Mouse (Mus musculus) lung, embryonic 14.5 days (tissue): Measurements from ENCODE around the gene Gadd45b. TPM values are rescaled to one million over a fixed set of nuclear protein-coding genes. Genes with fewer than 3 reads are reported as not detected.

Experiments used
- ATAC-seq: fragments of 200-750 bp; cut with Nextera tagmentation; 2 replicates; pipeline ENCODE4 v1.8.0; 2017; ENCODE audit warnings: mild to moderate bottlenecking, moderate TSS enrichment, moderate library complexity; ENCODE audit not compliant: insufficient read depth
- DNase-seq: peaks from one replicate; pipeline ENCODE4 v3.0.0-alpha.2; 2015
- H3K27ac ChIP-seq: fragments of 300-500 bp; sonication (generic); 2 replicates; pipeline ENCODE4 v1.5.1; 2014; ENCODE audit warnings: low read depth, mild to moderate bottlenecking, moderate library complexity
- H3K27me3 ChIP-seq: fragments of 300-500 bp; sonication (generic); 2 replicates; pipeline ENCODE4 v1.6.1; 2014; ENCODE audit warnings: low read length, control low read depth; ENCODE audit not compliant: insufficient read depth
- H3K36me3 ChIP-seq: fragments of 300-500 bp; sonication (generic); 2 replicates; pipeline ENCODE4 v1.6.1; 2014; ENCODE audit warnings: control low read depth; ENCODE audit not compliant: insufficient read depth
- H3K4me1 ChIP-seq: fragments of 300-500 bp; sonication (generic); 2 replicates; pipeline ENCODE4 v1.6.1; 2014; ENCODE audit warnings: antibody characterized with exemption, control low read depth; ENCODE audit not compliant: insufficient read depth
- H3K4me2 ChIP-seq: fragments of 300-500 bp; sonication (generic); 2 replicates; pipeline ENCODE4 v1.6.1; 2014; ENCODE audit warnings: mild to moderate bottlenecking
- H3K4me3 ChIP-seq: fragments of 300-500 bp; sonication (generic); 2 replicates; pipeline ENCODE4 v1.5.1; 2014; ENCODE audit warnings: low read depth, low read length
- H3K9ac ChIP-seq: fragments of 300-500 bp; sonication (generic); 2 replicates; pipeline ENCODE4 v1.6.1; 2014
- H3K9me3 ChIP-seq: fragments of 300-500 bp; sonication (generic); 2 replicates; pipeline ENCODE4 v1.6.1; 2016; ENCODE audit warnings: low read depth, low read length, control low read depth
- CTCF ChIP-seq: IDR thresholded peaks from 2 replicates; pipeline ENCODE4 v1.5.1; 2016; ENCODE audit warnings: antibody characterized with exemption, low read depth
- WGBS: fragments of 180-500 bp; shearing (Covaris S2); extraction: QIAGEN DNeasy Blood & Tissue Kit; methylation state at CpG from one replicate; pipeline ENCODE4 v1.1.7; 2014; 5-methylcytosine and 5-hydroxymethylcytosine counted together
- polyA plus RNA-seq: library from polyadenylated mRNA; unstranded; fragments of >200 nt; fragmentation: Nextera tagmentation; extraction: Ambion mirVana; gene quantifications from 2 replicates; pipeline ENCODE4 v1.2.1, GENCODE M21; 2014

Gene Gadd45b
- polyA plus RNA-seq, 1 experiment from 2014 or later = 18.3 TPM

DNA sequence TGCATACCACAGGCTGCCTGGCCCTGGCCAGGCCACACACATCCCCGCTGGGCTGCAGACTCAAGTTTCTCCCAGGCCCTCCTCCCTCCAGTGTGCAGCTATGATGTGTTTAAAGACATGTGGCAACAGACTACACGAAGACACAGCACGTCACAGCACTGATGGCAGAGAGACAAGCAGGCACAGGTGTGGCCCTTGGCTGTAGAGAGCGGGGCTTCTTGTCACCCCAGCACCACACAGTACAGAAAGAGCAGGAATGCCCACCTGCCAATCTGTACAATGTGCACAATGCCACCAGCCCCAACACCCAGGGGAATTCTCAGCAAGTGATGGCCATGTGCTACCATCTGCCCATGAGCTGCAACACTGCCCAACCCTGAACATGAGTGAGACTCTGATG is 18.5 kb upstream of the Gadd45b start:
- no peak overlapping the region for H3K27ac ChIP-seq
- ATAC-seq = no peak
- no peaks in the 10 kb centered on the region for H3K4me1 ChIP-seq
- no peaks in the 10 kb centered on the region for H3K27me3 ChIP-seq
- DNase-seq = no peak
- no peak overlapping the region for H3K9ac ChIP-seq
- H3K9me3 ChIP-seq = no peaks in the 10 kb centered on the region
- 87% methylated on average over 4 of the region's 4 CpGs for WGBS
- H3K36me3 ChIP-seq = peaks cover 77% of the 10 kb centered on the region
- no peak overlapping the region for H3K4me2 ChIP-seq
- H3K4me3 ChIP-seq = no peak overlapping the region
- TF ChIP-seq CTCF = no peak

DNA sequence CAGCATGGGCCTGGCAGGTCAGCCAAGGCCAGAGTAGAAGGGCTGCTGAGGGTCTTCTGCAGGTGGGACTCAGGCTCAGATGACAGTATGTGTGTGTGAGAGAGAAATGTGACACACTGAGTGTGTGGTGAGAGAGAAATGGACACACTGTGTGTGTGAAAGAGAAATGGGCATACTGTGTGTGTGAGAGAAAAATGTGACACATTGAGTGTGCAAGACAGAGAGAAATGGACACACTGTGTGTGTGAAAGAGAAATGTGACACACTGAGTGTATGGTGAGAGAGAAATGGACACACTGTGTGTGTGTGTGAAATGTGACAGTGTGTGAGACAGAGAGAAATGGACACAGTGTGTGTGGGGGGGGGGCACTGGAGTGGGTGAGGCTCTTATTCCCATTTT is 18.0 kb upstream of the Gadd45b start:
- Histone ChIP-seq H3K27ac (no peak overlapping the region), H3K4me1 (no peaks in the 10 kb centered on the region), H3K9me3 (no peaks in the 10 kb centered on the region), H3K4me2 (no peak overlapping the region), H3K36me3 (peaks cover 76% of the 10 kb centered on the region), H3K27me3 (no peaks in the 10 kb centered on the region), H3K9ac (no peak overlapping the region), H3K4me3 (no peak overlapping the region)
- no peak for DNase-seq
- no peak for TF ChIP-seq CTCF
- no peak for ATAC-seq

DNA sequence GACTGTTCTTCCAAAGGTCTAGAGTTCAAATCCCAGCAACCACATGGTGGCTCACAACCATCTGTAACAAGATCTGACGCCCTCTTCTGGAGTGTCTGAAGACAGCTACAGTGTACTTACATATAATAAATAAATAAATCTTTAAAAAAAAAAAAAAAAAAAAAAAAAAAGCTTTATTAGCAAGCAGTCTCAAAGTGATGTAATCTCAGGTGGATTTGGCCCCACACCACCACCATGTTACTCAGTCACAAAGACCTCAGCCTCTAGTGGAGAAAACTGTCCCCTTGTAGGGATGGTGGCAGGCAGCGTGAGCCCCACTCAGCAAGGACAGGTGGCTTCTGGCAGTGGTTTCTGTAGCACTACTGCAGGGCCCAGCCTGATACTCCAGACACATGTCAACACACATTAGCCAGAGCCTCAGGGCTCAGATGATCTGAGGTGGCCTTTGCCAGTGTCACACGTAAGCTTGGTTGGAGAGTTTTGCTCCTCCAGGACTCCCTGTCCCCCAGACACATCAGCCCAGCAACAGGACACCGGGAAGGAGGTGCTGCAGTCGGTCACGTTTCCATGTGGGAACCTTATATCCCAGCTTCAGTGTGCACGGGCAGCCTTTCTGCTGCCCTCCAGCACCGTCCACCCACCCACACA is 16.4 kb upstream of the Gadd45b start:
- 86% methylated on average over 7 of the region's 8 CpGs for WGBS
- Histone ChIP-seq H3K9ac (no peak overlapping the region), H3K36me3 (peaks cover 61% of the 10 kb centered on the region), H3K27me3 (no peaks in the 10 kb centered on the region), H3K4me2 (no peak overlapping the region), H3K9me3 (no peaks in the 10 kb centered on the region), H3K4me1 (no peaks in the 10 kb centered on the region), H3K4me3 (no peak overlapping the region), H3K27ac (no peak overlapping the region)
- TF ChIP-seq CTCF = no peak
- DNase-seq (no peak), ATAC-seq (no peak)

DNA sequence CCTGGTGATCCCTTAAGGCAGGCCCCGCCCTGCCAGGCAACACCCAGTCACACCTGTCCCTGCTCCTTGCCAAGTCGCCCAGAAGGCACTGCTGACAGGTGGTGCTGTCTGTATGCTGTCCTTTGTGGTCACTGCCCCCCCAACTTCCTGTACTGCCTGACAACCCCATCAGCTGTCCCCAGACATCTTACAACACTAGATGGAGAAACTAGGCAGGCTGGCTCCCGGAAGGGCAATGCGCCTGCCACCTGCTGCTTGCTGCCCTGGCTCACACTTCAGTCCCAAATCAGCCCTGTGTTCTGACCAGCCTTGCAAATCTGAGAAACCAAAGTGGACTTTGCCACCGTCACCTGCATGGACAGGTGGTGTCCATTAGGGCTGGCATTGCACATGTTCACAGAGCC is 15.6 kb upstream of the Gadd45b start:
- Histone ChIP-seq H3K4me2 (no peak overlapping the region), H3K4me3 (no peak overlapping the region), H3K4me1 (no peaks in the 10 kb centered on the region), H3K27me3 (no peaks in the 10 kb centered on the region), H3K9ac (no peak overlapping the region), H3K9me3 (no peaks in the 10 kb centered on the region), H3K36me3 (peaks cover 53% of the 10 kb centered on the region), H3K27ac (no peak overlapping the region)
- WGBS = 82% methylated on average over 5 of the region's 5 CpGs
- DNase-seq (no peak), ATAC-seq (no peak)
- no peak for TF ChIP-seq CTCF

DNA sequence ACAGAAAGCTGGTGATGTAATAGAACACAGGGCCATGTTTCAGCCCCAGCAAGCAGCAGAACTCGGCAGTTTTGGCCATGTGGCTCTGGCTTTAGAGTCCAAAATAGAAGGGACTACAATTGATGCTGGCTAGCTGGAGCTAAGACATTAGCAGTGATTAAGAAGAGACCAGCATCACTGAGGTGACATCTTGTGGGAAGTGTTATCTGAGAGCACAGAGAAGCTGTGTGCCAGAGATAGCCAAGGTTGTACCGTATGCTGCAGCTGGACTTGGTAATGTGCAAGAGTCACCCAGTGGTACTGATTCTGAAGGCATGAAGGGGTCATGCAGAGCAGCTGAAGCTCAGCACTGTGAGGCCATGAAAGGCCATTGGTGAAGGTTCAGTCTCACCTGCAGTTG is 14.6 kb upstream of the Gadd45b start:
- WGBS = 75% methylated on average over 2 of the region's 2 CpGs

DNA sequence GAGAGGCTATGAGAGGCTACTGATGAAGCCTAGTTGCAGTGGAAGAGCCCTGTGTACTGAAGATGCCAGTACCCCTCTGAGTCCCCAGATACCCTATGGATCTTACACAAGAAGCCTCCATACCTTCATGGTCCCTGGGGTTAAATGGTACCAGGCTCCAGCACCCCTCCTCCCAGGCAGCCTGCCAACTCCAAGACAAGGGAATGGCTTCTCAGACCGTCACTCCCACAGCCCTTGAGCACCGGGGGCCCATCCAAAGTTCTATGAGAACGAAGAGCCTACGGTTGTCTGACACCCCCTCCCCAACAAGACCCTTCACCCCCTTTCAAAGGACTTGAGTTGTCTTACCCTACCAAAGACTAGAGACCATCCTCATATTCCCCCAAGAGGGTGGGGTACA is 14.1 kb upstream of the Gadd45b start:
- H3K4me1 ChIP-seq = no peaks in the 10 kb centered on the region
- H3K9ac ChIP-seq = no peak overlapping the region
- no peaks in the 10 kb centered on the region for H3K9me3 ChIP-seq
- no peak overlapping the region for H3K4me3 ChIP-seq
- H3K27ac ChIP-seq = no peak overlapping the region
- WGBS = 76% methylated on average over 4 of the region's 4 CpGs
- no peak for TF ChIP-seq CTCF
- no peak for ATAC-seq
- H3K36me3 ChIP-seq = peaks cover 39% of the 10 kb centered on the region
- no peak for DNase-seq
- H3K27me3 ChIP-seq = no peaks in the 10 kb centered on the region
- H3K4me2 ChIP-seq = no peak overlapping the region

More for the DNA sequence above, 14.6 kb upstream of the Gadd45b start:
- Histone ChIP-seq H3K9ac (no peak overlapping the region), H3K4me3 (no peak overlapping the region), H3K4me1 (no peaks in the 10 kb centered on the region), H3K36me3 (peaks cover 43% of the 10 kb centered on the region), H3K9me3 (no peaks in the 10 kb centered on the region), H3K27me3 (no peaks in the 10 kb centered on the region), H3K27ac (no peak overlapping the region), H3K4me2 (no peak overlapping the region)
- no peak for ATAC-seq
- no peak for DNase-seq
- no peak for TF ChIP-seq CTCF

DNA sequence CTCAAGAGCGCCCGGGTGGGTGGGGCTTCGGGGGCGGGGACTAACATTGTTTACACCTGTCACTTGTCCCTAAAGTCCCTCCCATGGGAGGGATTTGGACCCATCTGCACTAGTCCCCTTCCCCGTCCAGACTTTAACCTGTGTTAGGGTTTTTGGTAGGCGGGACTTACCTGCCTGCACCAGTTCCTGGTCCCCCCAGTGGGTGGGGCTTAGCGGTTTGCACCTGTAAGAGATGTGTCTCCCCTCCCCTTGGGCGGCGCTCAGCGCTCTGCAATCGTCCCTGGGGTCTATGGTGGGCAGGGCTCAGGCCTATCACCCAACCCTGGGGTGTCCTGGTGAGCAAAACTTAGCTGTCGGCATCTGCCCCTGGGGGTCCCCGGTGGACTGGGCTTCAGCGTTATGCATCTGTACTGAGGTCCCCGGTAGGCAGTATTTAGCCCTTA is 12.5 kb upstream of the Gadd45b start:
- H3K4me3 ChIP-seq = peak overlapping the region; percentile 78
- 0 out of 2 replicates have a peak, but pooled peaks cover 2% of the 10 kb centered on the region for H3K4me1 ChIP-seq
- DNase-seq (peak; percentile 59), ATAC-seq (peak; percentile 35; the same call in 1 of the 2 replicates)
- peak overlapping the region; percentile 86 for H3K9ac ChIP-seq
- TF ChIP-seq CTCF = no peak
- peaks cover 27% of the 10 kb centered on the region; the same call in 1 of the 2 replicates for H3K36me3 ChIP-seq
- H3K27ac ChIP-seq = peak overlapping the region; percentile 69
- under 1% methylated on average over 15 of the region's 15 CpGs for WGBS
- H3K4me2 ChIP-seq = peak overlapping the region; percentile 95
- no peaks in the 10 kb centered on the region for H3K9me3 ChIP-seq
- H3K27me3 ChIP-seq = no peaks in the 10 kb centered on the region
